Mouse (Mus musculus) megakaryocyte, embryonic 14.5 days (primary cell): ENCODE measurements around the gene Fam3c. TPM values are rescaled to one million over a fixed set of nuclear protein-coding genes. Genes with fewer than 3 reads are reported as not detected.

Experiments used
- H3K27me3 ChIP-seq: replicated peaks from 2 replicates; pipeline ENCODE3; 2012; ENCODE audit warnings: inconsistent platforms
- H3K36me3 ChIP-seq: replicated peaks from 2 replicates; pipeline ENCODE3; 2012; ENCODE audit warnings: low read length, inconsistent platforms, mixed read lengths
- H3K4me1 ChIP-seq: 2 replicates; pipeline ENCODE4 v1.6.1; 2012; ENCODE audit warnings: inconsistent platforms
- H3K4me3 ChIP-seq: replicated peaks from 2 replicates; pipeline ENCODE3; 2012; ENCODE audit warnings: moderate library complexity, mild to moderate bottlenecking, inconsistent platforms
- H3K9me3 ChIP-seq: 2 replicates; pipeline ENCODE4 v1.6.1; 2012; ENCODE audit warnings: inconsistent platforms
- FLI1 ChIP-seq: IDR thresholded peaks from 2 replicates; pipeline ENCODE4 v1.6.1; 2012; ENCODE audit warnings: low read length, inconsistent platforms, mixed read lengths
- GATA1 ChIP-seq: IDR thresholded peaks from 3 replicates; pipeline ENCODE4 v1.6.1; 2012; ENCODE audit warnings: mixed read lengths, low read length, inconsistent platforms, borderline replicate concordance
- polyA plus RNA-seq: library from polyadenylated mRNA; stranded (reverse); fragments of >175 nt; gene quantifications from 2 replicates; pipeline ENCODE4 v1.2.3, GENCODE M21; 2012; ENCODE audit warnings: low replicate concordance; ENCODE audit not compliant: insufficient read depth

The Fam3c gene
- polyA plus RNA-seq, 1 experiment, result 13.5 TPM

- Histone ChIP-seq H3K4me3 (peak overlapping the region; percentile 59), H3K9me3 (no peaks in the 10 kb centered on the region), H3K36me3 (peaks cover 92% of the 10 kb centered on the region), H3K4me1 (peaks cover 42% of the 10 kb centered on the region), H3K27me3 (no peaks in the 10 kb centered on the region)
- TF ChIP-seq FLI1 (no peak), GATA1 (no peak)
Observed at GRCm38 (mm10) chr6:22325364-22326072, 30.5 kb downstream of the Fam3c start.

- Histone ChIP-seq H3K27me3 (no peaks in the 10 kb centered on the region), H3K36me3 (peaks cover 10% of the 10 kb centered on the region), H3K4me1 (no peaks in the 10 kb centered on the region), H3K9me3 (no peaks in the 10 kb centered on the region), H3K4me3 (peak overlapping the region; percentile 1)
- no peak for TF ChIP-seq FLI1
- no peak for TF ChIP-seq GATA1
Observed at GRCm38 (mm10) chr6:22298059-22298458, 58.0 kb downstream of the Fam3c start.

GRCm38 (mm10) chr6:22297028-22297427 is 59.0 kb downstream of the Fam3c start:
- TF ChIP-seq GATA1 (no peak), FLI1 (no peak)
- Histone ChIP-seq H3K36me3 (peaks cover under 1% of the 10 kb centered on the region), H3K27me3 (peaks cover 2% of the 10 kb centered on the region), H3K9me3 (no peaks in the 10 kb centered on the region), H3K4me3 (no peak overlapping the region), H3K4me1 (no peaks in the 10 kb centered on the region)

- peaks cover 9% of the 10 kb centered on the region for H3K4me1 ChIP-seq
- no peak for TF ChIP-seq FLI1
- TF ChIP-seq GATA1, result no peak
Observed at GRCm38 (mm10) chr6:22293922-22294321, 62.1 kb downstream of the Fam3c start.

GRCm38 (mm10) chr6:22292056-22292455 is 64.0 kb downstream of the Fam3c start:
- Histone ChIP-seq H3K9me3 (no peaks in the 10 kb centered on the region), H3K27me3 (peaks cover 40% of the 10 kb centered on the region), H3K4me3 (no peak overlapping the region), H3K36me3 (no peaks in the 10 kb centered on the region), H3K4me1 (peaks cover 22% of the 10 kb centered on the region)
- no peak for TF ChIP-seq FLI1
- TF ChIP-seq GATA1, result no peak

More at GRCm38 (mm10) chr6:22293922-22294321, 62.1 kb downstream of the Fam3c start:
- Histone ChIP-seq H3K4me3 (no peak overlapping the region), H3K36me3 (no peaks in the 10 kb centered on the region), H3K27me3 (peaks cover 22% of the 10 kb centered on the region), H3K9me3 (no peaks in the 10 kb centered on the region)

- H3K4me3 ChIP-seq, result no peak overlapping the region
- peaks cover 22% of the 10 kb centered on the region for H3K4me1 ChIP-seq
- no peak for TF ChIP-seq GATA1
- no peak for TF ChIP-seq FLI1
- no peaks in the 10 kb centered on the region for H3K9me3 ChIP-seq
- H3K36me3 ChIP-seq, result no peaks in the 10 kb centered on the region
- peaks cover 50% of the 10 kb centered on the region for H3K27me3 ChIP-seq
Observed at GRCm38 (mm10) chr6:22290790-22291189, 65.3 kb downstream of the Fam3c start.

GRCm38 (mm10) chr6:22289461-22290021 is 66.5 kb downstream of the Fam3c start:
- no peaks in the 10 kb centered on the region for H3K36me3 ChIP-seq
- H3K27me3 ChIP-seq, result peaks cover 50% of the 10 kb centered on the region
- peaks cover 2% of the 10 kb centered on the region; the same call in 1 of the 2 replicates for H3K9me3 ChIP-seq
- peaks cover 22% of the 10 kb centered on the region for H3K4me1 ChIP-seq
- TF ChIP-seq FLI1 (no peak), GATA1 (no peak)
- H3K4me3 ChIP-seq, result peak overlapping the region; percentile 91

GRCm38 (mm10) chr6:22288737-22289460 is 67.1 kb downstream of the Fam3c start:
- Histone ChIP-seq H3K4me3 (peak overlapping the region; percentile 91), H3K36me3 (no peaks in the 10 kb centered on the region), H3K27me3 (peaks cover 50% of the 10 kb centered on the region), H3K9me3 (peaks cover 4% of the 10 kb centered on the region; the same call in 1 of the 2 replicates), H3K4me1 (peaks cover 22% of the 10 kb centered on the region)
- TF ChIP-seq GATA1 (no peak), FLI1 (no peak)

- peak within 1 kb of the TSS; percentile 91 for H3K4me3 ChIP-seq
- H3K9me3 ChIP-seq, result peaks cover 4% of the 10 kb centered on the region; the same call in 1 of the 2 replicates
- H3K36me3 ChIP-seq, result no peaks in the 10 kb centered on the region
- TF ChIP-seq FLI1 (no peak), GATA1 (no peak)
- peaks cover 22% of the 10 kb centered on the region for H3K4me1 ChIP-seq
- H3K27me3 ChIP-seq, result peaks cover 50% of the 10 kb centered on the region
Observed at GRCm38 (mm10) chr6:22288004-22288736, 67.9 kb downstream of the Fam3c start, which contains the start of gene Wnt16. Gene Wnt16, plus strand, starts transcription at chr6:22288227.
